Mouse (Mus musculus): ENCODE measurements around the gene Nsmf.

The Nsmf gene

DNA sequence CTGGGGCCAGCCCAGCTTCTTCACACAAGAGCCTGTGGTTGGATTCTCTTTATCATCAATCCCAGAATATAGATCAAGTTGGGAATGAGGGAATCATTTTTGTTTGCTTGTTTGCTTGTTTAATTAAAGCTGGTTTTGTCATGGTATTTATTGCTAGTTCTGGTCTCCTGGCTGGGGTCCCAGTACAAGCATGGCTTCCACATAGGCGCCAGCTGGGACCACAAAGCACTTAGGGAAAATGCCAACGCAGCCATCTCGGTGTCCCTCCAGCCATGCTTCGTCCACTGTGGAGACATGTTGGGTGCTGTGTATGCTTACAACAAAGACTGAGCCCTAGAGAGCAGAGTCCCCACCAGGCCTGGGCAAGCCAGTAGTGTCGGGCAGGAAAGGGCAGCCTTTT lies 31.4 kb downstream of the Nsmf start:
- DNase-seq (ENCODE audit: low read depth in 1 of 2, low spot score in 2 of 2), result no peak

DNA sequence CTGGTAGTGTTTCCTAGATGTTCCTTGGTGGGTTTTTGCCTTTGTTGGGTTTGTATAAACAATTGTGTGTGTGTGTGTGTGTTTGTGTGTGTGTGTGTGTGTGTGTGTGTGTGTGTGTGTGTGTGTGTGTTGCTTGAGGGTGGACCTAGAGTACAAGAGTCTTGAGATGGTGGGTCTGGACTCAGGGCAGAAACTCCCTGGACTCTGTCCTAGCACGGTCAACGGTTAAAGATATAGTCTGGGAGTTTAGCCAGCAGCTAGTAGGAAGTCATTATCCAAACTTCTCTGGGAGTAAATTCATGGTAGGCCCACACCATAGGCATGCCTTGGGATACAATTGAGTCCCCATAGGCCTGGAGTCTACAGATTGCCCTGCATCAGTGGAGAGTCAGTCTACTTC lies 33.7 kb downstream of the Nsmf start:
- no peak for DNase-seq (ENCODE audit: low read depth in 1 of 2, low spot score in 2 of 2)

DNA sequence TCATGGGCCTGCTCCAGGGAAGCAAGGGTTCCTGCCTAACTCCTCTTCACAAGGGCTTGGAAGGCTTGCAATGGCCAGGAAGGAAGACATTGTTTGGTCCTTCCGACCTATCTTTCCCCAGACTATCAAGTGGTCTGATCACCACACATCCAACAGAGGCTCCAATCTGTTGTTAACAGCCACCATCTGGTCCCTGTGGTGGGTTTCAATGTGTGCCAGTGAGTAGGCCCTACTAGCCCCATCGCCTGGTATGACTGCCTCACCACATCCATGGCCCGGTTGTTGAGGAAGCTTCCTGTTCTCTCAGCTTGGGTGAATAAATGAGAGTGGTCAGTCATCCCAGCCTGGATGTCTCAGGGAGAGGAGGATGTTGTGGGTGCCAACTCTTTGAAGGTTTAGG lies 34.5 kb downstream of the Nsmf start:
- DNase-seq (ENCODE audit: low read depth in 1 of 2, low spot score in 2 of 2), result no peak

DNA sequence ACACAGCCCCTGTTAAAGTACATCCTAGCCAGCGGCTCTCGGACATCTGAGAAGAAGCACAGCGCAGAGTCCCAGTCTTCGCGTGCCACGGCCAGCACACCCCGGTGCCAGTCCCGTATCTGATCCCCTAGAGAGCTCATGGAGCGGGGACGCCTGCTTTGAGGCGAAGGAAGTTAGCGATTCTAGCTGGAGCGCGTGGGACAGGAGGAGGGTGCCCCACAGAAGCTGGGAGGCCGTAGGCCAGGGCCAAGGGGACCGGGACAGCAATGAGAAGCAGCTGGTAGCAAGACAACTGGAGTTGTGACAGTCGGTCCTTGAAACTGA lies 40.6 kb downstream of the Nsmf start:
- DNase-seq (ENCODE audit: low read depth in 1 of 2, low spot score in 2 of 2), result no peak

DNA sequence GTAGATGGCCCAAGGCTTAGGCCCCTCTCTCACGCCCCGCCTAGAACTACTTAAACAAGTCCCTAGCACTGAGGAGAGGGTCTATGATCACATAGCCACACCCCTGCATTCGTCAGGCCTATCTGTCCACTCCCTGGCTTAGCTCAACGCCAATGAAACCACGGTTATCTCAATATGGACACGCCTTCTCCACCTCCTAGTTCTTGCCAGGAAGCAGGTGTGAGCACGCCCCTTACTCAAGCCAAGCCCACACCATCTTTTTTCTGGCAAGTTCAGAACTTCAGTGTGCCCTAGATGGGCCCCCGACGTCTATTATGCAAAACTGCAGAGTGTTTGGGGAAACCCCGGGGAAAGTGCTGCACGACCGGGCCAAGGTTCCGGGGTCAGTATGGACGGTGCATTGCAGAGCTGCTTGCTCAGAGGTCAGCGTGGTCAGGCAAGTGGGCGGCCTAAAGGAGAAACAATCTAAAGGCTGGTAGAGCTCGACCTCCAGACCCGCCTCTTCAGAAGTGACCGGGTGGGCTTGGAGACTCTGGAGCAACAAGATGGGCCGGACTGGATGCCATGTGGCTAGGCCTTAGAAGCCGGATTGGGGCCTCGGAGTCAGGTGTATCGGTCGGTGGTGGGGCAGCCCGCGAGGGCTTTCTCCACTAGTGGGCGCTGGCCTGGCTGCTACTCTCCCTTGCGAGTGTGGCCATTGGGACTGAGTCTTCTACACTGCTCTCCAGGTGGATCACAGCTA lies 41.1 kb downstream of the Nsmf start, which contains the start of gene Noxa1:
Gene Noxa1, minus strand, starts transcription at position 41 of the 742 bp plus-strand sequence.
- DNase-seq (ENCODE audit: low read depth in 1 of 2, low spot score in 2 of 2), result no peak

DNA sequence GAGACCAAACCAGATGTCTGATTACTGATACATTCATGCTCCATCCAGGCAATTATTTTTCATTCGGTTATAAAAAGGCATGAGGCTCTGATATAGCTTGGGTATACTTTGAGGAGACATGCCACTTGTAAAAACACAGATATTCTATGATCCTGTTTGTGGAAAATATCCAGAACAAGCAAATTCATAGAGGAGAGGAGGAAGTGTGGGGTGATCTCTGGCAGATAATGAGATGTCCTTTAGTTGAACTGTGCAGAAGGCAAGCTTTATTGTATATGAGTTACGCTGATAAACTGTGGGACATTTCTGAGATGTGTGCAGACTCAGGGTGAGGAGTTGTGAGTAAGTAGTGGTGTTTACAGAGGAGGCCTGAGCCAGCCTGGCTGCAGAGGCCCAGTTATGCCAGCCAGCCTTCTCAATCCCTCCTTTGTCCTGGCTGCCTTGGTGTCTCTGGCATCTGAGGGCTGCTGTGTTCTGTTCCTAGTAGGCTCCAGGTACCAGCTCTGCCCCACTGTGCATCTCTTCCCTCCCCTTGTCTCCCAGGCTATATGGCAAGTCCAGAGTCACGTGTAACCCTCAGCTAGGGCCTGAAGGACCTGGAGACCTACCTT lies 44.0 kb downstream of the Nsmf start:
- DNase-seq (ENCODE audit: low read depth in 1 of 2, low spot score in 2 of 2), result no peak

DNA sequence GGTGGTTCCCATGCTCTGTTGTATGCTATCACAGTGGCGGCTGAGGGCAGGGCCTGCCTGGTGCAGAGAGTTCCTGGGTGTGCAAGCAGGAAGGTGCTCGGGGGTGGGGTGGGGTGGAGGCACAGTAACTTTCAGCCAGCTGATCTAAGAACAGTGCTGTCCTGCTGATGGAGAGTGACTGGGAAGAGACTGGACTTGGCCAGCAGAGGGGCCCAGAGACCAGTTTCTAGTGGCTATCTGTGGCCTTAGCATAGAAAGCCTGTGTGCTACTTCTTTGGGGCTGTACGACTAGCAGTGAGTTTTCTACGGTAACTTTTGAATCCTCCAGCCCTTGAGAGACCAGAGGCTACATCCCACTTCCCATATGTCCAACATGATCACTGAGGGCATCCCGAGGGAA lies 44.8 kb downstream of the Nsmf start:
- DNase-seq (ENCODE audit: low read depth in 1 of 2, low spot score in 2 of 2), result no peak

DNA sequence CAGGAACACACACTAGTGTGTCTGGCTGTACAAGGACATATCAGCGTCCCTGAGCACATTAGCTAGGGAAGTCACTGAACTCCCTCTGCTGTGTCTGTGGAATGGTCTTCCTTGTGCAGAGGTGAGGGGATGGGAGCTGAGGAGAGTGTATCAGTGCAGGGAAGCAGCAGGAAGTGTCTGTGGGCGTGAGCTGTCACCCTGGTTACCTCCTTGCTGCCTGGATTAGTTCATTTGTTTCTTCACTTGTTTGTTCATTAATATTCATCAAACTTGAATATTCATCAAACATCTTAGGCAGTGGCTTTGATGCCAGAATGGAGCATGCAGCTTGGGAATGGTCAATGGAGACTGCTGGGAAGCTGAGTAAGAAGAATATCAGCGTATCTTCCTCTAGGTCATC lies 45.5 kb downstream of the Nsmf start:
- no peak for DNase-seq (ENCODE audit: low read depth in 1 of 2, low spot score in 2 of 2)

DNA sequence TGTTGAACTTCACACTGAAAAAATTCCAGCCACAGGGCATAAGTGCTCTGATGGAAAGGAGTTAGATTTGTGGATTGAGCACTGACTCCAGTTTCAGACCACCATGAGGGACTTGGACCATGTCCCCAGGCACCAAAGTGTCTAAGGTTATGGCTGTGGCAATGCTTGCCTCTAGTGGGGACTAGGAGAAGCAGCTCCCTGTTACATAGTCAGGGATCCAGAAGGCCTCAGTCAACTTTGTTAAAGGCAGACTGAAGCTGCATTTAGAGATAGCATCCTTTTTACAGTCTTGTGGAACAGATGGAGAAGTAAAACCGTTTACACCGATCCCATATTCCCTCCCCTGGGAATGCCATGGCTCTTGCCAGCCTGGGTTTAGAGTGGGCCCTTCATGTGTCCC lies 50.0 kb downstream of the Nsmf start:
- no peak for DNase-seq (ENCODE audit: low read depth in 1 of 2, low spot score in 2 of 2)

DNA sequence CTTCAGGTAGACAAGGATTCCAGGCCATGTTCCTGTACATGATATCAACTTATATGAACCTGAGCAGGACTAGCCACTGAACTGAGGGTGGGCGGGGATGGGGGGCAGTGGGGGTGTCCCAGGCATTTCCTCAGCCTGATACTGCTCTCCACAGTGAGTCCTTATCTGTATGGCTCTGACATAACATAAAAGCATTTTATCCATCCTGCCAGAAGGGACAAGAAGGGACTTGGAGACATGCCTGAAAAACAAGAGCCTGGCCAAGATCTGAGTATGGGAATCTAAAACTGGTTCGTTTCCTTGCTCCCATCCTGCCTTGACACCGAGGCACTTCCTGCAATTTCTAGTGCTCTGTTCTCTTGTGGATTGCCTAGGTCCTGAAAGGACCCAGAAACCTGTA lies 51.9 kb downstream of the Nsmf start:
- no peak for DNase-seq (ENCODE audit: low read depth in 1 of 2, low spot score in 2 of 2)

DNA sequence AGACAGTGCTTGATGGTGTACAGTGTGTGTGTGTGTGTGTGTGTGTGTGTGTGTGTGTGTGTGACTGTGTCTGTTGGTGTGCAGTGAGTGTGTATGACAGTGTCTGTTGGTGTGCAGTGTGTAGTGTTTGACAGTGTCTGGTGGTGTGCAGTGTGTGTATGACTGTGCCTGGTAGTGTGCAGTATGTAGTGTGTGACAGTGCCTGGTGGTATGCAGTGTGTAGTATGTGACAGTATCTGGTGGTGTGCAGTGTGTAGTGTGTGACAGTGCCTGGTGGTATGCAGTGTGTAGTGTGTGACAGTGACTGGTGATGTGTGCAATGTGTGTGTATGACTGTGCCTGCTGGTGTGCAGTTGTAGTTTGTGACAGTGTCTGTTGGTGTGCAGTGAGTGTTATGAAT lies 55.3 kb downstream of the Nsmf start:
- no peak for DNase-seq (ENCODE audit: low read depth in 1 of 2, low spot score in 2 of 2)

DNA sequence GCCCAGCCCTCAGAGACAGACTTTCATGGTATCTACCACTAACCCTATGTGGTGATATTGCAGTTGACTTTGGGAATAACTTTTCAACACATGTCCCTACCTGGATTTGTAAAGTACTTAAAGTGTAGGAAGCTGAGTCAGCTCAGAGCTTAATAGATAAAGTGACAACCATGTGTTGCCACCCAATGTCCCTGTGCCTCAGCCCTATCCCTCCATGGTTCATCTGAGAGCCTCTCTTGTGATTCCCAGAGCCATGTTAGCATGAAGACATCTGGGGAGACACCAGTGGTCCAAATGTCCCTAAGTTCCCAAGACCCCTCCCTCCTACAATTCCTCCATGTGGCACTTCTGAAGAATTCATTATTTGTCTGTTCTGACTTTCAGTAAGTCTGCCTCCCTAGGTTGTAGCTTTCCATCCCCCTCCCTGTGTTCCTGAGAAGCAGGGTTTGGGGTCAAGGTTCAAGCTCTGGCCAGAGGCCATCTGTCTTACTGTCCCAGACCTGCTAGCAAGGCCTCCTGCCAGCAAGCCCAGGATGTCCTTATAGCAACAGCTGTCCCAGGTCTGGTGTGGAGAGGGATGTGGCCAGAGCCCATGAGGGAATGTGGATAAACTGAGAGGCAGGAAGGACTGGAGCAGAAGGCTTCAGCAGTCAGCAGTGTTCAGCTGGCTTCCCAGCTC lies 56.5 kb downstream of the Nsmf start:
- no peak for DNase-seq (ENCODE audit: low read depth in 1 of 2, low spot score in 2 of 2)

DNA sequence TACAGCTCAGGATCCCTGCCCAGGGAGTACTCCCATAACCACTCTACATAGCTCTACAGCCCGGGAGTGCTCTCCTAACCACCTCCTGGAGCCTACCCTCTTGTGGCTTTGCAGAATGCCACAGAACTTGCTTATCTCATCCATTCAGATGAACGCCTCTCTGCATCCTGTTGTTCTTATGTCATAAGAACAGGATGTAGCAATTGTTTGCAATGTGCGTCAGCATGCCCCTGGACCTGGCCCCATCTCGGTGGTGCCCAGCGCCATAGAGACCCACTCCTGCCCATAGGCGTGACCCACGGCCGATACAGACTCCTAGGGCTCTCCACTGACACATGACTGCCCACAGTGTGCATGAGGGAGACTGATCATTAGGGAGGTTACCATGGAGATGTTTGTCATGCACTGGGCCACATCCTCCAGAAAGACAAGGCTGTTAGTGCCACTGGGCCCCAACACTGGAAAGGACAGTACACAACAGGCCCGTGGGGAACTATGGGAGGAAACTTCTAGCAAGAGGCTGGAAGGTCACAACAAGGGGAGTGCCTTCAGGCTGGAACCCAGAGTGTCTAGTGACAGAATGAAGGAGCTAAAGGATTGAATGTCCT lies 57.1 kb downstream of the Nsmf start:
- DNase-seq (ENCODE audit: low read depth in 1 of 2, low spot score in 2 of 2), result no peak
